Mouse (Mus musculus) CH12.LX (cell line): ENCODE data around the gene Acss2.

Experiments
- CTCF ChIP-seq, 2 experiments: IDR thresholded peaks in 1 of 2; conservative IDR thresholded peaks in 1 of 2; 2 replicates each; pipeline ENCODE4 v1.5.1; 2011 to 2012; ENCODE audit warnings: low read depth in 2 of 2, low read length in 2 of 2, improper control_type of control experiment in 1 of 2, inconsistent platforms in 1 of 2, mild to moderate bottlenecking in 1 of 2, moderate library complexity in 1 of 2
- EP300 ChIP-seq: IDR thresholded peaks from 2 replicates; pipeline ENCODE4 v1.6.1; 2011; ENCODE audit warnings: low read length, improper control_type of control experiment
- GABPA ChIP-seq: IDR thresholded peaks from 2 replicates; pipeline ENCODE4 v1.6.1; 2012; ENCODE audit warnings: low read depth, low read length, improper control_type of control experiment, inconsistent platforms; ENCODE audit not compliant: insufficient replicate concordance
- TBP ChIP-seq: conservative IDR thresholded peaks from 2 replicates; pipeline ENCODE4 v1.6.1; 2011; ENCODE audit warnings: low read depth, low read length, improper control_type of control experiment
- ZMIZ1 ChIP-seq: IDR thresholded peaks from 2 replicates; pipeline ENCODE4 v1.6.1; 2012; ENCODE audit warnings: low read depth, mild to moderate bottlenecking, inconsistent platforms, low read length, improper control_type of control experiment

- no peak for TF ChIP-seq TBP
- TF ChIP-seq CTCF (conservative IDR thresholded peaks at IDR 0.05 in 1 of 2, IDR thresholded peaks at IDR 0.05 in 1 of 2; ENCODE audit: low read depth in 2 of 2, low read length in 2 of 2): no peak
- no peak for TF ChIP-seq EP300
- TF ChIP-seq ZMIZ1: no peak
- no peak for TF ChIP-seq GABPA
These were observed 111.5 kb downstream of the Acss2 start for GRCm38 (mm10) chr2:155629231-155629661.
